Mouse (Mus musculus): Measurements from ENCODE around the gene Chn2. TPM values are rescaled to one million over a fixed set of nuclear protein-coding genes. Genes with fewer than 3 reads are reported as not detected.

The Chn2 gene
- polyA plus RNA-seq, 1 experiment from 2014 or later, result 23.5 TPM

DNA sequence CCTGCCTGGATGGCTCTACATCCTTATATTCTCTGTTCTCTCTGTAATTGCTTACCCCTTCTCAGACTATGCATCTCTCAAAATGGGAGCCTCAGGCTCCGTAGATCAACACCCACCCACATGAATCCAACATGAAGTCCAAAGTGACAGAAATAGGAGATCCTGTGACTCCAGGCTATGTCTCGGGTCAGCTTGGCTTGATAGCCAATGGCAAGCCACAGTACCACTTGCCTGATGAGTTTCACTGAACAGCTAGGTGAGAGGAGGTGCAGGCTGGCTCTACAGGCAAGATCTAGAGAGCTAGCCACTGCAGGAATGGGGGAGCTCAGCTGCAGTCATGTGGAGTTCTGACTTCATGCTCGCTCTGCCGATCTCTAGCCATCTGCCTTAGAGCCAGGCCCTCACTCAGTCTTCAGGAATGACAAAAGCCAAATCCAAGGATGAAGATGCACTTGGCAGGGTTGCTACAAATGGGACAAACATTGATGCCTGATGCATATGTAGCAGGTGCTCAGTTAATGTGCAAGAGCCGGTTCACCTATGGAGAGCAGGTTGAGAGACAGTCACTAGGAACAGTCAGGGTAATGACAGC, 158.6 kb downstream of the Chn2 start:
- peaks cover 5% of the 10 kb centered on the region; the same call in 1 of the 2 replicates for H3K4me1 ChIP-seq (ENCODE audit: control insufficient read depth, insufficient read depth, low read length)
- no peak overlapping the region for H3K27ac ChIP-seq (ENCODE audit: low read depth, low read length)
- H3K36me3 ChIP-seq (ENCODE audit: control insufficient read depth, insufficient read depth, low read length), result no peaks in the 10 kb centered on the region
- H3K9ac ChIP-seq (replicated peaks; ENCODE audit: low read depth, low read length), result no peak overlapping the region
- H3K4me3 ChIP-seq (ENCODE audit: low read depth, low read length), result no peak overlapping the region
- H3K9me3 ChIP-seq (ENCODE audit: control insufficient read depth, low read length), result no peaks in the 10 kb centered on the region
- no peaks in the 10 kb centered on the region for H3K27me3 ChIP-seq (ENCODE audit: control insufficient read depth, insufficient read depth, low read length)
- ATAC-seq (ENCODE audit: low read depth), result no peak
- no peak overlapping the region for H3K4me2 ChIP-seq (ENCODE audit: low read depth, low read length)
- WGBS, result 88% methylated on average over 5 of the region's 5 CpGs

DNA sequence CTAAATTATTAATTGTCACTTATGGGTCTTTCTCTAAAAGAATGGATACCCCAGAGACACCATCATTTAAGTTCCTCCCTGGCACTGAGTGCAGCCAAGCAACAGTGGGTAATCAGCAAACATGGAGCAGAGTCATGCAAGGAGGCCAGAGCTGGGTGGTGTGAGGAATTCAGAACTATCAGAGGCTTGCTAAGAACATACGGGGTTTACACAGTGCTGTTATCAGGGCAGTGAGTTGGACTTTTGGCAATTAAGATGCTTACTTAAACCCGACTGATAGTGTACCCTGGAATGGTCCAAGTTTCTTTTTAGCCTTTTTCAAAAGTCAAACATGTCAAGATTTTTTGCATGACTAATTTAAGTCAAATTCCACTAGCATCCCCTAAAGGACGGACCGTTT, 160.2 kb downstream of the Chn2 start:
- WGBS, result 51% methylated on average over 4 of the region's 4 CpGs
- Histone ChIP-seq H3K9ac (replicated peaks; ENCODE audit: low read depth, low read length) (no peak overlapping the region), H3K9me3 (ENCODE audit: control insufficient read depth, low read length) (no peaks in the 10 kb centered on the region), H3K36me3 (ENCODE audit: control insufficient read depth, insufficient read depth, low read length) (no peaks in the 10 kb centered on the region), H3K27me3 (ENCODE audit: control insufficient read depth, insufficient read depth, low read length) (no peaks in the 10 kb centered on the region), H3K4me2 (ENCODE audit: low read depth, low read length) (no peak overlapping the region), H3K4me1 (ENCODE audit: control insufficient read depth, insufficient read depth, low read length) (no peaks in the 10 kb centered on the region), H3K4me3 (ENCODE audit: low read depth, low read length) (no peak overlapping the region), H3K27ac (ENCODE audit: low read depth, low read length) (no peak overlapping the region)
- no peak for ATAC-seq (ENCODE audit: low read depth)

DNA sequence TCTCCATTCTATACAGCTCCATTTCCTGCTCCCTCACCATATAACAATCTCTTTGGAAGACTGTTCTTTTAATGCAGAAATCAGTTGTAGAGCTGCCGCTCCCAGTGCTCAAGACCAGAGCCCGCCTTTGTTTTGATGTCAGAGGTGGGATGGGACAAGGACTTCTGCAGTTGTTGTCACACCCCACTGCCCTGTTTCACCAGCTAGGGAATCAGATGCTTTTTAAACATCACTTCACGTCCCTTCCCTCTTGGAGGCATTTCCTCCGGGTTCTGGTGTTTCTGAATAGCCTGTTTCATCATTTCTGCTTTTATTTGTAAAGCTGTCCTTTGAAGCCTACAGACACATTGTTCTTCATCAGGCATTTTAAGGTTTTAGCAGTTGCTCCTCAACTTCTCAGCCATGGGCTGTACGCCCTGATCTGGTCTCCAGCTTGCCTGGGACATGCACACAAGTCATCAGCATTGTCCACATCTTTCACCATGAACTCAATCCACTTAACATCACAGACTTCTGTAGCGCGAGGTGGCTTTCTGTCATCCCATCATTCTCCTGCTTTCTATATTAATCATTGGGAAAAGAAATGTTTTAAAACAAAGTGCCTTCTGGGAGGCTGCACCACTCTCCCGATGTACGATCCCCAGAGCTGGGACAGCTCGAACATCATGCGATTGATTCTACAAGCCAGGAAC, 160.8 kb downstream of the Chn2 start:
- H3K4me2 ChIP-seq (ENCODE audit: low read depth, low read length), result no peak overlapping the region
- H3K9me3 ChIP-seq (ENCODE audit: control insufficient read depth, low read length), result no peaks in the 10 kb centered on the region
- H3K4me3 ChIP-seq (ENCODE audit: low read depth, low read length), result no peak overlapping the region
- 73% methylated on average over 11 of the region's 11 CpGs for whole genome bisulfite sequencing
- H3K27ac ChIP-seq (ENCODE audit: low read depth, low read length), result no peak overlapping the region
- no peak overlapping the region for H3K9ac ChIP-seq (replicated peaks; ENCODE audit: low read depth, low read length)
- no peaks in the 10 kb centered on the region for H3K4me1 ChIP-seq (ENCODE audit: control insufficient read depth, insufficient read depth, low read length)
- ATAC-seq (ENCODE audit: low read depth), result no peak
- no peaks in the 10 kb centered on the region for H3K27me3 ChIP-seq (ENCODE audit: control insufficient read depth, insufficient read depth, low read length)
- H3K36me3 ChIP-seq (ENCODE audit: control insufficient read depth, insufficient read depth, low read length), result no peaks in the 10 kb centered on the region

DNA sequence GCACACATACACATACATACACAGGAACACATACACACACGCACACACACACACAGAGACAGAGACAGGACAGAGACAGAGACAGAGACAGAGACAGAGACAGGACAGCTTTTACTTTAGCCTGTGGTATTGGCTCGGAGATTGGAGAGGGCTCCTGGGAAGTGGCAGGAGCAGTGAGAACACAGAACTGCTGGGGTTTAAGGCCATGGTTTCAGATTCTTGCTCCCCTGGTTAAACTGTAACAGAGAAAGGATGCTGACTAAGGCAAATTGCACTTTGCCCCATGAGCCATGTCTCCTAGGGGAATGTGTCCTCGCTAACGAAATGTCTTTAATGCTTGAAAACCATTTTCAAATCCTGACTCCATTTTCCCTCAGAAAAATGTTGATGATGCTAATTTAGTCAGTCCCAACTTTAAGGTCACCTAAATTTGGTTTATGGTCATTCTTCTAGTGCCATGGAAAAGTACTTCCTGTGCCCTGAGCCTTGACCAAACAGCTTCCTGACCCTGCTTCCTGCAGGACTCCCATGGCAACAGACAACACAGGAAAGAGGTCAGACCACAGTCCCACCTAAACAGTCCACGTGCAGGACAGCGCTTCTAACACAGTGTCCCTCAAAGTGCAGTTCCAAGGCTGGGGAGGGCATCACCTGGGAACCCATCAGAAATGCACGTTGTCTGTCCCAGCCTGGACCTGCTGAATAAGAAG, 163.1 kb downstream of the Chn2 start:
- H3K27me3 ChIP-seq (ENCODE audit: control insufficient read depth, insufficient read depth, low read length), result no peaks in the 10 kb centered on the region
- H3K4me1 ChIP-seq (ENCODE audit: control insufficient read depth, insufficient read depth, low read length), result no peaks in the 10 kb centered on the region
- no peaks in the 10 kb centered on the region for H3K9me3 ChIP-seq (ENCODE audit: control insufficient read depth, low read length)
- H3K36me3 ChIP-seq (ENCODE audit: control insufficient read depth, insufficient read depth, low read length), result no peaks in the 10 kb centered on the region
- no peak for ATAC-seq (ENCODE audit: low read depth)
- WGBS, result 78% methylated on average over 7 of the region's 7 CpGs
- no peak overlapping the region for H3K27ac ChIP-seq (ENCODE audit: low read depth, low read length)
- no peak overlapping the region for H3K4me3 ChIP-seq (ENCODE audit: low read depth, low read length)
- H3K9ac ChIP-seq (replicated peaks; ENCODE audit: low read depth, low read length), result no peak overlapping the region
- no peak overlapping the region for H3K4me2 ChIP-seq (ENCODE audit: low read depth, low read length)

DNA sequence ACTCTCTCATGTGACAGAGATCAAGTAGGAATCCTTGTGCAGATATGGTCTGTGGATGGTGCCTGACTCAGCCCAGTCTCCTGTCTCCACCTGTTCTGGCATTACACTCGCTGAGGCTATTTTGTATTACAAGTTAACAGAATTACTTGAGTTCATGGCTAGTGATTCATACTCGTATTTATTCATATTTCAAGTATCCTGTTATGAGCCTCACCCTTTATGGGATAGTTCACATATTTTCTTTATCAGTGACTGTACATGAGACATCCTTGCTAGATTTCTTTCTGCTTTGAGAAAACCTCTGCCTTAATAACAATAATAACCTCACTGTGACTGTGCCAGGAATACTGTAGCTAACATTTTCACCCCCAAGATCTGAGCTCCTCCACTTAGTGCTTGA, 164.0 kb downstream of the Chn2 start:
- Histone ChIP-seq H3K4me1 (ENCODE audit: control insufficient read depth, insufficient read depth, low read length) (no peaks in the 10 kb centered on the region), H3K9me3 (ENCODE audit: control insufficient read depth, low read length) (no peaks in the 10 kb centered on the region), H3K27me3 (ENCODE audit: control insufficient read depth, insufficient read depth, low read length) (no peaks in the 10 kb centered on the region), H3K36me3 (ENCODE audit: control insufficient read depth, insufficient read depth, low read length) (no peaks in the 10 kb centered on the region), H3K4me2 (ENCODE audit: low read depth, low read length) (no peak overlapping the region), H3K9ac (replicated peaks; ENCODE audit: low read depth, low read length) (no peak overlapping the region), H3K4me3 (ENCODE audit: low read depth, low read length) (no peak overlapping the region), H3K27ac (ENCODE audit: low read depth, low read length) (no peak overlapping the region)
- ATAC-seq (ENCODE audit: low read depth), result no peak
- WGBS, result 94% methylated on average over 2 of the region's 2 CpGs

- WGBS, result 86% methylated on average over 6 of the region's 6 CpGs
Measured at GRCm38 (mm10) chr6:54203926-54204325, 164.6 kb downstream of the Chn2 start.

GRCm38 (mm10) chr6:54204931-54205330, 165.6 kb downstream of the Chn2 start:
- no peak overlapping the region for H3K27ac ChIP-seq (ENCODE audit: low read depth, low read length)
- ATAC-seq (ENCODE audit: low read depth), result no peak
- no peak overlapping the region for H3K4me3 ChIP-seq (ENCODE audit: low read depth, low read length)
- H3K4me1 ChIP-seq (ENCODE audit: control insufficient read depth, insufficient read depth, low read length), result no peaks in the 10 kb centered on the region
- no peak overlapping the region for H3K4me2 ChIP-seq (ENCODE audit: low read depth, low read length)
- H3K9ac ChIP-seq (replicated peaks; ENCODE audit: low read depth, low read length), result no peak overlapping the region
- no peaks in the 10 kb centered on the region for H3K36me3 ChIP-seq (ENCODE audit: control insufficient read depth, insufficient read depth, low read length)
- WGBS, result 56% methylated on average over 2 of the region's 2 CpGs
- H3K27me3 ChIP-seq (ENCODE audit: control insufficient read depth, insufficient read depth, low read length), result no peaks in the 10 kb centered on the region
- no peaks in the 10 kb centered on the region for H3K9me3 ChIP-seq (ENCODE audit: control insufficient read depth, low read length)

More at GRCm38 (mm10) chr6:54203926-54204325, 164.6 kb downstream of the Chn2 start:
- no peak for ATAC-seq (ENCODE audit: low read depth)
- Histone ChIP-seq H3K4me2 (ENCODE audit: low read depth, low read length) (no peak overlapping the region), H3K4me3 (ENCODE audit: low read depth, low read length) (no peak overlapping the region), H3K36me3 (ENCODE audit: control insufficient read depth, insufficient read depth, low read length) (no peaks in the 10 kb centered on the region), H3K27me3 (ENCODE audit: control insufficient read depth, insufficient read depth, low read length) (no peaks in the 10 kb centered on the region), H3K9ac (replicated peaks; ENCODE audit: low read depth, low read length) (no peak overlapping the region), H3K4me1 (ENCODE audit: control insufficient read depth, insufficient read depth, low read length) (no peaks in the 10 kb centered on the region), H3K27ac (ENCODE audit: low read depth, low read length) (no peak overlapping the region), H3K9me3 (ENCODE audit: control insufficient read depth, low read length) (no peaks in the 10 kb centered on the region)

DNA sequence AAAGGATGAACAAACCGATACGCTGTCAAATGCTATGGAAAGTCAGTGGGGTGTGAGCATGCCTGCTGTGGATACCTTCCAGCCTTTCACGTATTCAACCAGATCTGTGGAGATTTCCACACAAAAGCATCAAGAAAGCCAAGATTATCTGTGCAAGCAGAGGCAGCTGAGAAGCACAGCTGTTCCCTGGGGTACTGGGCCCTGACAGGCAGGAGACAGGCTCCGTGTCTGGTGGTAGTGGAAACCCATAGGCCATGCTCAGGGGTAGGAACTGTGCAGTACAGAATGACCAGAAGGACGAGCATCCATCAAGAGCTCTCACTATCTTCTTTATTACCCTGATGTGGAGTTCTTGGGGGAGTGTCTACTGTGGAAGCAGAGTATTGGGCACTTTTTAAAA, 166.1 kb downstream of the Chn2 start:
- Histone ChIP-seq H3K27me3 (ENCODE audit: control insufficient read depth, insufficient read depth, low read length) (no peaks in the 10 kb centered on the region), H3K4me2 (ENCODE audit: low read depth, low read length) (no peak overlapping the region), H3K9me3 (ENCODE audit: control insufficient read depth, low read length) (no peaks in the 10 kb centered on the region), H3K36me3 (ENCODE audit: control insufficient read depth, insufficient read depth, low read length) (no peaks in the 10 kb centered on the region), H3K9ac (replicated peaks; ENCODE audit: low read depth, low read length) (no peak overlapping the region), H3K4me3 (ENCODE audit: low read depth, low read length) (no peak overlapping the region), H3K4me1 (ENCODE audit: control insufficient read depth, insufficient read depth, low read length) (no peaks in the 10 kb centered on the region), H3K27ac (ENCODE audit: low read depth, low read length) (no peak overlapping the region)
- ATAC-seq (ENCODE audit: low read depth), result no peak
- WGBS, result 65% methylated on average over 5 of the region's 5 CpGs

DNA sequence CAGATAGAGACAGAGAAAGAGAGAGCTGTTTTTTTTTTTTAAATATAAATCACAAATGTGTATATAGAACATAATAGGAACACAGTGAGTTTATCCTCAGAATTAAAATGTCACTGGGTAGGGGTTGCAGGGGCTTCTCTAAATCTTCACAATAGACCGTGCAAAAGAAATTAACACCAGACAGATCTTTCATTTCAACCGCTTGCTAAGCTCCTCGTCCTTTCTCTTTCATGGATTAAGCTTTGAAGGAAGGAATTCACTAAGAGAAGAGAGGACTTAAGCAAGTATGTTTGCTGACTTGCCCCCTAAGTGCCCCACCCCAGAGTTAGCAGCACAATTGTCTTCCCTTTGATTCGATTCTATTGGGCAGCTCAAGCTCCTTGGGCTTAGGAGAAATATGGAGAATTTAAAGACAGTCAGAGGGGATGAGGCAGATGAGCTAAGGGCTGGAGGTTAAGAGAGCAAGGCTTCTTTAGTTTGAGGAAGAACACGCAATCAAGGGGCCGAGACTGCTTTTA, 166.9 kb downstream of the Chn2 start:
- H3K4me3 ChIP-seq (ENCODE audit: low read depth, low read length), result no peak overlapping the region
- no peaks in the 10 kb centered on the region for H3K9me3 ChIP-seq (ENCODE audit: control insufficient read depth, low read length)
- H3K4me2 ChIP-seq (ENCODE audit: low read depth, low read length), result no peak overlapping the region
- ATAC-seq (ENCODE audit: low read depth), result no peak
- no peak overlapping the region for H3K9ac ChIP-seq (replicated peaks; ENCODE audit: low read depth, low read length)
- 40% methylated on average over 6 of the region's 6 CpGs for WGBS
- H3K36me3 ChIP-seq (ENCODE audit: control insufficient read depth, insufficient read depth, low read length), result no peaks in the 10 kb centered on the region
- no peaks in the 10 kb centered on the region for H3K4me1 ChIP-seq (ENCODE audit: control insufficient read depth, insufficient read depth, low read length)
- H3K27me3 ChIP-seq (ENCODE audit: control insufficient read depth, insufficient read depth, low read length), result no peaks in the 10 kb centered on the region
- H3K27ac ChIP-seq (ENCODE audit: low read depth, low read length), result no peak overlapping the region

Measured in neural tube, embryonic 14.5 days (tissue).